Mouse (Mus musculus) Patski (cell line): ENCODE data around the gene Supt3. TPM values are rescaled to one million over a fixed set of nuclear protein-coding genes. Genes with fewer than 3 reads are reported as not detected.

Experiments
- ATAC-seq: fragments of 100-300 bp; one replicate; pipeline ENCODE4 v1.8.0; 2021
- CTCF ChIA-PET: fragments of 350-600 bp; sonication (Branson Sonifier 250); formaldehyde crosslinking; loops from one replicate; lab custom pipeline; 2022; ENCODE audit warnings: inconsistent platforms; lab: Charles Lee
- POLR2A ChIA-PET: fragments of 350-600 bp; sonication (Branson Sonifier 250); formaldehyde crosslinking; loops from one replicate; lab custom pipeline; 2022; ENCODE audit warnings: antibody characterized with exemption, inconsistent platforms; lab: Charles Lee
- DNase-seq: peaks from one replicate; pipeline ENCODE4 v3.0.0-alpha.2; 2011; ENCODE audit warnings: low read depth, low spot score
- H3K27me3 ChIP-seq: fragments of 371-371 bp; one replicate; pipeline ENCODE4 v1.5.1; 2021
- CTCF ChIP-seq: fragments of 100-300 bp; IDR thresholded peaks from one replicate; pipeline ENCODE4 v1.5.1; 2021
- in situ Hi-C: fragments of 300-500 bp; cut with MboI; formaldehyde crosslinking; loops from 3 replicates; pipeline ENCODE4 v1.11.1; 2018; ENCODE audit warnings: low pct_unique_long_range_greater_than_20kb, mixed read lengths
- polyA plus RNA-seq: library from polyadenylated mRNA; unstranded; gene quantifications from one replicate; pipeline ENCODE4 v1.2.3, GENCODE M21; 2021

The Supt3 gene
- polyA plus RNA-seq, 1 experiment from 2014 or later = 28.5 TPM

GRCm38 (mm10) chr17:44948321-44948720 is 171.4 kb downstream of the Supt3 start:
- H3K27me3 ChIP-seq = no peaks in the 10 kb centered on the region
- ATAC-seq (no peak), DNase-seq (no peak)
- in situ Hi-C loops = no loop called here
- ChIA-PET POLR2A (no interaction called here), CTCF (no interaction called here)
- no peak for TF ChIP-seq CTCF

GRCm38 (mm10) chr17:44956671-44957070 is 179.7 kb downstream of the Supt3 start:
- ChIA-PET CTCF (no interaction called here), POLR2A (no interaction called here)
- in situ Hi-C loops = no loop called here
- DNase-seq (no peak), ATAC-seq (no peak)
- H3K27me3 ChIP-seq = no peaks in the 10 kb centered on the region
- no peak for TF ChIP-seq CTCF

- no peak for ATAC-seq
- DNase-seq = no peak
- no peaks in the 10 kb centered on the region for H3K27me3 ChIP-seq
- ChIA-PET CTCF (interaction anchor here (2.1 kb wide), 1 partner anchor 19 kb away, joined by 5 read pairs; no protein-coding TSS in a partner anchor), POLR2A (interaction anchor here (0.6 kb wide), 1 partner anchor 27 kb away, joined by 3 read pairs; no protein-coding TSS in a partner anchor)
- no peak for TF ChIP-seq CTCF
- in situ Hi-C loops = no loop called here
Measured at GRCm38 (mm10) chr17:44963051-44963798, 186.3 kb downstream of the Supt3 start.

- DNase-seq = no peak
- no peaks in the 10 kb centered on the region for H3K27me3 ChIP-seq
- ChIA-PET CTCF (no interaction called here), POLR2A (no interaction called here)
- in situ Hi-C loops = no loop called here
- ATAC-seq = no peak
- TF ChIP-seq CTCF = no peak
Measured at GRCm38 (mm10) chr17:44967186-44967585, 190.2 kb downstream of the Supt3 start.

- in situ Hi-C loops = no loop called here
- TF ChIP-seq CTCF = no peak
- ATAC-seq (no peak), DNase-seq (no peak)
- POLR2A ChIA-PET = no interaction called here
- no peaks in the 10 kb centered on the region for H3K27me3 ChIP-seq
- CTCF ChIA-PET = interaction anchor here (1.5 kb wide), 1 partner anchor 11 kb away, joined by 3 read pairs; no protein-coding TSS in a partner anchor
Measured at GRCm38 (mm10) chr17:44970255-44970654, 193.3 kb downstream of the Supt3 start.

- DNase-seq (no peak), ATAC-seq (no peak)
- no peak for TF ChIP-seq CTCF
- POLR2A ChIA-PET = no interaction called here
- H3K27me3 ChIP-seq = no peaks in the 10 kb centered on the region
- in situ Hi-C loops = no loop called here
- CTCF ChIA-PET = no interaction called here
Measured at GRCm38 (mm10) chr17:44973489-44973888, 196.5 kb downstream of the Supt3 start.

GRCm38 (mm10) chr17:44977690-44978089 is 200.7 kb downstream of the Supt3 start:
- no peaks in the 10 kb centered on the region for H3K27me3 ChIP-seq
- ATAC-seq (no peak), DNase-seq (no peak)
- in situ Hi-C loops = no loop called here
- POLR2A ChIA-PET = no interaction called here
- no peak for TF ChIP-seq CTCF
- CTCF ChIA-PET = no interaction called here

- TF ChIP-seq CTCF = no peak
- ChIA-PET POLR2A (no interaction called here), CTCF (interaction anchor here (1.9 kb wide), 1 partner anchor 11 kb away, joined by 5 read pairs; no protein-coding TSS in a partner anchor)
- H3K27me3 ChIP-seq = no peaks in the 10 kb centered on the region
- in situ Hi-C loops = no loop called here
- DNase-seq (no peak), ATAC-seq (no peak)
Measured at GRCm38 (mm10) chr17:44987964-44988363, 211.0 kb downstream of the Supt3 start.

GRCm38 (mm10) chr17:45003311-45003710 is 226.4 kb downstream of the Supt3 start:
- CTCF ChIA-PET = no interaction called here
- POLR2A ChIA-PET = no interaction called here
- in situ Hi-C loops = no loop called here
- no peak for DNase-seq
- TF ChIP-seq CTCF = no peak
- ATAC-seq = no peak
- no peaks in the 10 kb centered on the region for H3K27me3 ChIP-seq

- DNase-seq (no peak), ATAC-seq (no peak)
- CTCF ChIA-PET = no interaction called here
- POLR2A ChIA-PET = no interaction called here
- in situ Hi-C loops = no loop called here
- TF ChIP-seq CTCF = no peak
- H3K27me3 ChIP-seq = no peaks in the 10 kb centered on the region
Measured at GRCm38 (mm10) chr17:45004477-45005170, 227.7 kb downstream of the Supt3 start.

- in situ Hi-C loops = no loop called here
- no peaks in the 10 kb centered on the region for H3K27me3 ChIP-seq
- DNase-seq = no peak
- CTCF ChIA-PET = no interaction called here
- no peak for TF ChIP-seq CTCF
- POLR2A ChIA-PET = no interaction called here
- no peak for ATAC-seq
Measured at GRCm38 (mm10) chr17:45007461-45007860, 230.5 kb downstream of the Supt3 start.
